Mouse (Mus musculus): ENCODE results near the gene Xrn1. TPM values are rescaled to one million over a fixed set of nuclear protein-coding genes. Genes with fewer than 3 reads are reported as not detected.

The Xrn1 gene
- polyA plus RNA-seq, 1 experiment from 2014 or later, result 14.5 TPM

DNA sequence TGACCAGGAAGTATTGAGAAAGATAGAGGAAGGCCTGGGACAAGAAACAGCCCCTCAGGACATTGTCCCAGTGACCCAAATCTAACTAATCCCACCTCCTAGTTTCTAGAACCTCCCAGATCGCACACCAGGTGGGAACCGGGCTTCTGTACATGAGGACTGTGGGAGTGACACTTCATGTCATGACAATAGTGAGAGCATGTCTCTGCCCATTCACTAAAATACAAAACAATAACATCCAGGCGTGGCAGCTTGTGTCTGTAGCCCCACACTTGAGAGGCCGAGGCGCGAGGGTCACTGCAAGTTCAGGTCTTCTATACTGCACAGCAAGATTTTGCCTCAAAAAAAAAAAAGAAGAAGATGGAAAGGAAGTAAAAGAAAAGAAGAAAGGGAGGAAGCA, 25.3 kb downstream of the Xrn1 start:
- no peak for ATAC-seq

DNA sequence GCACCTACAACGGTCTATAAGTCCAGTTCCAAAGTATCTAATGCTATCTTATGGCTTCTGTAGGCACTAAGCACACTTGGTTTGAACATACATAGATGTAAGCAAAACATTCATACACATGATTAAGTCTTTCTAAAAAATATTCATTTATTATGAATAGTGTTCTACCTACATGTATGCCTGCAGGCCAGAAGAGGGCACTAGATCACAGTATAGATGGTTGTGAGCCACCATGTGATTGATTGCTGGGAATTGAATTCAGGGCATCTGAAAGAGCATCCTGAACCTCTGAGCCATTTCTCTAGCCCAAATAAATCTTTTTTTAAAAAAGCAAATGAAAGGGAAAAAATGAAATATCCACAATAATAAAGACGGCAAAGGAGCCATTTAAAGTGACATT, 37.7 kb downstream of the Xrn1 start:
- no peak overlapping the region for H3K27ac ChIP-seq
- H3K9me3 ChIP-seq, result no peaks in the 10 kb centered on the region
- H3K9ac ChIP-seq, result no peak overlapping the region
- WGBS, result 95% methylated on average over 2 of the region's 2 CpGs
- H3K36me3 ChIP-seq, result peaks cover 13% of the 10 kb centered on the region
- H3K4me3 ChIP-seq (replicated peaks), result no peak overlapping the region
- ATAC-seq, result no peak
- no peaks in the 10 kb centered on the region for H3K27me3 ChIP-seq (replicated peaks)
- no peaks in the 10 kb centered on the region for H3K4me1 ChIP-seq (replicated peaks)
- no peak overlapping the region for H3K4me2 ChIP-seq (replicated peaks)

More for the DNA sequence above, 25.3 kb downstream of the Xrn1 start:
- H3K27ac ChIP-seq, result no peak overlapping the region
- no peak overlapping the region for H3K4me3 ChIP-seq (replicated peaks)
- H3K4me2 ChIP-seq (replicated peaks), result no peak overlapping the region
- 84% methylated on average over 6 of the region's 6 CpGs for WGBS
- no peaks in the 10 kb centered on the region for H3K9me3 ChIP-seq
- H3K4me1 ChIP-seq (replicated peaks), result no peaks in the 10 kb centered on the region
- peaks cover 5% of the 10 kb centered on the region; the same call in 1 of the 2 replicates for H3K36me3 ChIP-seq
- H3K27me3 ChIP-seq (replicated peaks), result no peaks in the 10 kb centered on the region
- no peak overlapping the region for H3K9ac ChIP-seq

DNA sequence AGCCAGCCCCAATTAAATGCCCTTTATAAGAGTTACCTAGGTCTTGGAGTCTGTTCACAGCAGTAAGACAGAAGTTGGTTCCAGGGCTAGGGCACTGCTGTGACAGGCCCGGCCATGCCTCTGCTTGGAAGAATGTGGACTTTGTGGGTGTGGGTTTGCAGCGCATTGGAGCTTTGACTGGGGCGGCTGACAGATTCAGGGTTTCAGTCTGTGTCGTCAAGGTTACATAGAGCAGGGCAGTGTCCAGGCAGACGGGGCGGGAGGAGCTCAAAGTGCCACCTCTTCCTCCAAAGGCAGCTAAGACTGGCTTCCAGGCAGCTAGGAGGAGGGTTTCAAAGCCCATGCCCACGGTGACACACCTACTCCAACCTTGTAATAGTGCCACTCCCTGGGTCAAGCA, 49.9 kb downstream of the Xrn1 start:
- H3K4me3 ChIP-seq (replicated peaks), result no peak overlapping the region
- 88% methylated on average over 7 of the region's 7 CpGs for WGBS
- no peak overlapping the region for H3K27ac ChIP-seq
- H3K9me3 ChIP-seq, result no peaks in the 10 kb centered on the region
- H3K9ac ChIP-seq, result no peak overlapping the region
- H3K36me3 ChIP-seq, result peaks cover 16% of the 10 kb centered on the region
- H3K4me2 ChIP-seq (replicated peaks), result no peak overlapping the region
- no peaks in the 10 kb centered on the region for H3K4me1 ChIP-seq (replicated peaks)
- no peak for ATAC-seq
- no peaks in the 10 kb centered on the region for H3K27me3 ChIP-seq (replicated peaks)

DNA sequence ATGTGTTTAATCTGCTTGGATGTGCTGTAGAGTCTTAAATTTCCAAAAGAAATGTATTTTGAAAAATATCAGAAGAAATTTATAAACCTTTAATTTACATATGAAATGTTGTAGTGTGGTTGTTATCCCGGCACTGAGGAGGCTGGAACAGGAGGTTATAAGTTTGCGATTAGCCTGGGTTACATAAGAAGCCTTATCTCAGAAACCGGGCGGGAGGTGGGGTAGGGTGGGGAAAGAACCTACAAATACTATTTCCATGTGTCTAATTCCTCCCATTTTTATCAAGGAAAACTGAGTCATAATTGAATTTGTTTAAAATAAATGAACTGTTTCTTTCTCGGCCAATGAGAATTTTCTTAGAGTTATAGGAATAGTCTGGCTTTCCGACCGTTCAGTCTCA, 56.1 kb downstream of the Xrn1 start:
- H3K4me3 ChIP-seq (replicated peaks), result no peak overlapping the region
- no peak overlapping the region for H3K4me2 ChIP-seq (replicated peaks)
- no peaks in the 10 kb centered on the region for H3K4me1 ChIP-seq (replicated peaks)
- WGBS, result 91% methylated on average over 7 of the region's 7 CpGs
- no peaks in the 10 kb centered on the region for H3K27me3 ChIP-seq (replicated peaks)
- no peak for ATAC-seq
- H3K36me3 ChIP-seq, result peaks cover 15% of the 10 kb centered on the region
- no peak overlapping the region for H3K27ac ChIP-seq
- H3K9me3 ChIP-seq, result no peaks in the 10 kb centered on the region
- H3K9ac ChIP-seq, result no peak overlapping the region

DNA sequence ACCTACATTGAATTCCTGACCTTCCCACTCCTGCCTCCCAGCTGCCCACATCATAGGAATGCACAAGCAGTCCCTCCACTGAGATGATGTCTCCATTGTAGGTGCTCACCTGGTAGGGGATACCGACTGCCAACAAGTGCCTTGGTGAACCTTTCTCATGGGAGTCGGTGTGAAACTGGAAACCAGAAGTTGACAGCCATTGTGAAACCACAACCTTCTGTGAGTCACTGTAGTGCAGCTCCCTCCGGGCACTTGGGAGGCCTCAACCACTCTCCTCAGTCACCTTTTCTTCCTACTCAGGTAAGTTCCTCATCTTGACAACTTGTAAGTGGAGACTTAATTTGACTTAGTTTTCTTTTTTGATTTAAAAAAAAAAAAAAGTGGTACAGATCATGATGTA, 69.4 kb downstream of the Xrn1 start:
- H3K4me1 ChIP-seq (replicated peaks), result no peaks in the 10 kb centered on the region
- H3K9ac ChIP-seq, result no peak overlapping the region
- no peaks in the 10 kb centered on the region for H3K27me3 ChIP-seq (replicated peaks)
- no peak overlapping the region for H3K27ac ChIP-seq
- H3K36me3 ChIP-seq, result peaks cover 13% of the 10 kb centered on the region
- WGBS, result 96% methylated on average over 3 of the region's 3 CpGs
- no peak overlapping the region for H3K4me2 ChIP-seq (replicated peaks)
- no peaks in the 10 kb centered on the region for H3K9me3 ChIP-seq
- ATAC-seq, result no peak
- H3K4me3 ChIP-seq (replicated peaks), result no peak overlapping the region

DNA sequence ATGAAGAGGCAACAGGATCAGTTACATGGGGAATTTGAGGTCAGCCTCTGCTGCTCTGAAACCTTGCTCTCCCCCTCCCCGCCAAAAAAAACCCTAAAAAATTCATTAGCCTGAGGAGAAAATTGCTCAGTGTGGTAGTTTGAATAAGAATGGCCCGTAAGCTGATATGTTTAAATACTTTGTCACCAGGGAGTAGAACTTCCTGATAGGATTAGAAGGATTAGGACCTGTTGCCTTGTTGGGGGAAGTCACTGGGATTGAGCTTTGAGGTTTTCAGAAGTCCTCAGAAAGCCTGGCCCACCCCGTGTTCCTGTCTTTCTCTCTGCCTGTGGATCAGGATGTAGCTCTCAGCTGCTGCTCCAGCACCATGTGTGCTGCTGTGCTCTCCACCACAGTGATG, 73.4 kb downstream of the Xrn1 start:
- 70% methylated on average over 3 of the region's 3 CpGs for WGBS
- Histone ChIP-seq H3K27ac (no peak overlapping the region), H3K9me3 (no peaks in the 10 kb centered on the region), H3K4me3 (replicated peaks) (no peak overlapping the region), H3K36me3 (peaks cover 29% of the 10 kb centered on the region), H3K4me2 (replicated peaks) (no peak overlapping the region), H3K9ac (no peak overlapping the region), H3K4me1 (replicated peaks) (no peaks in the 10 kb centered on the region), H3K27me3 (replicated peaks) (no peaks in the 10 kb centered on the region)
- no peak for ATAC-seq

DNA sequence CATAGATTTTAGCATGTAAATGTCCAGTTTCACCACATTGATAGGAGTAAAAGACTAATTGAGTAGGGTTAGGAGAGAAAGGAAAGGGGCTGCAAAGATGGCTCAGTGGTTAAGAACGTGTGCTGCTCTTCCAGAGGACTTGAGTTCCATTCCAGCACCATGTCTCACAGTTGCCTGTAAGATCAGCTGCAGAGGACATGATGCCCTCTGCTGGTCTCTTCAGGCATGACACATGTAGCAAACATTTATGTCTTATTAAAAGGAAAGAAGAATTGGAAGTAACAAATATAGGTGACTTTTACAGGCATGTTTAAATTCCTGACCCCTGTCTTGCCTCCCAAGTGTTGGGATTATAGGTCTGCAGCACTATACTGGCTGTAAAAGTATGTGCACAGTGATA, 74.3 kb downstream of the Xrn1 start:
- Histone ChIP-seq H3K4me2 (replicated peaks) (no peak overlapping the region), H3K4me3 (replicated peaks) (no peak overlapping the region), H3K27me3 (replicated peaks) (no peaks in the 10 kb centered on the region), H3K9ac (no peak overlapping the region), H3K27ac (no peak overlapping the region), H3K36me3 (peaks cover 30% of the 10 kb centered on the region), H3K4me1 (replicated peaks) (no peaks in the 10 kb centered on the region), H3K9me3 (no peaks in the 10 kb centered on the region)
- WGBS, result 51% methylated on average over 1 of the region's 1 CpGs
- ATAC-seq, result no peak

DNA sequence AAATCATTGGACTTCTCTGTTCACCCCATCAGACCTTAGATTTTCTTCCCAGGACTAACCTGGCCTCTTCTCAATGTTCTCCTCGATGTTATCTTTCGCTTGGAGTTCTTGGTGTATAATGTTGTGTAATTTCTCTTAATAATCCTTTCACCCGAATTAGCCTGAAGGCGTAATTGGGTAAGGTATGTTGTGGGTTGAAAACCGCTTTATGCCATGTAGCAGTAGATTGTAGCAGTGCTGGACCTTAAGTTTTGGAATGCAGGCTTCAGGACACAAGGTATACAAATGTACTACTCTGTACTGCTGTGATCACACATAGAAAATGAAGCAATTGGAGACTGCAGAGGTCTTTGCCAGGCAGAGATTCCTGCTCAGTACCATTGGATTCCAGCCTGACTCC, 75.3 kb downstream of the Xrn1 start:
- H3K4me3 ChIP-seq (replicated peaks), result no peak overlapping the region
- no peak overlapping the region for H3K4me2 ChIP-seq (replicated peaks)
- peaks cover 31% of the 10 kb centered on the region for H3K36me3 ChIP-seq
- no peaks in the 10 kb centered on the region for H3K9me3 ChIP-seq
- no peaks in the 10 kb centered on the region for H3K4me1 ChIP-seq (replicated peaks)
- H3K27me3 ChIP-seq (replicated peaks), result no peaks in the 10 kb centered on the region
- no peak overlapping the region for H3K27ac ChIP-seq
- ATAC-seq, result no peak
- 96% methylated on average over 5 of the region's 5 CpGs for WGBS
- H3K9ac ChIP-seq, result no peak overlapping the region

DNA sequence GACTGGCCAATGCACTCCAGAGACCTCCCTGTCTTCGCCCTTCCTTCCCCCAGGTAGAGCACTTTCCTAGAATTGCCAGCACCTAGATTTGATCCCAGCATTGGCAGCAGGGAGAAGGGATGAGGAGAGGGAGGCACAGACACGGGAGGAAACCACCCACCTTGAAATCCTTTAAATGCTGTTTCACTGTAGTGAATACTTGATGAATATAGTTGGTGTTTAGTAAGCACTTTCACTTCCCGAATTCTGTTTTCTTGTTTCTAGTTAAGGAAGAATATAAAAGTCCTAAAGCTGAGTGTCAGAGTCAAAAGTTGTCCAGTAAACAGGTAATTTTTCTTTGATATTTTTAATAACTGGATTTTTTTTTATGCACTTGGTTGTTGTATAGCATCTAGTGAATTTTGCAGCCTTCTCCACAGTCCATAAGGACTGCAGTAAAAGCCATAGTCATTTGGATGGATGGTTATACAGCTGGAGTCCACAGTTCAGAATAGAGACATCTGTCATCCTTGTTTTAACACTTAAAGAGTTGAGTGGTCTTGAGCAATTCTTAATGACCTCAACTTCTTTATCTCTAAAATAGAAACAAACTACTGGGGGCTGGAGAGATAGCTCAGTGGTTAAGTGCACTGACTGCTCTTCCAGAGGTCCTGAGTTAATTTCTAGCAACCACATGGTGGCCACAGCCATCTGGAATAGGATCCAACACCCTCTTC, 81.0 kb downstream of the Xrn1 start:
- Histone ChIP-seq H3K4me2 (replicated peaks) (no peak overlapping the region), H3K27me3 (replicated peaks) (no peaks in the 10 kb centered on the region), H3K4me1 (replicated peaks) (no peaks in the 10 kb centered on the region), H3K4me3 (replicated peaks) (no peak overlapping the region), H3K27ac (no peak overlapping the region), H3K9me3 (no peaks in the 10 kb centered on the region), H3K9ac (no peak overlapping the region), H3K36me3 (peaks cover 8% of the 10 kb centered on the region)
- 79% methylated on average over 3 of the region's 3 CpGs for WGBS
- no peak for ATAC-seq

DNA sequence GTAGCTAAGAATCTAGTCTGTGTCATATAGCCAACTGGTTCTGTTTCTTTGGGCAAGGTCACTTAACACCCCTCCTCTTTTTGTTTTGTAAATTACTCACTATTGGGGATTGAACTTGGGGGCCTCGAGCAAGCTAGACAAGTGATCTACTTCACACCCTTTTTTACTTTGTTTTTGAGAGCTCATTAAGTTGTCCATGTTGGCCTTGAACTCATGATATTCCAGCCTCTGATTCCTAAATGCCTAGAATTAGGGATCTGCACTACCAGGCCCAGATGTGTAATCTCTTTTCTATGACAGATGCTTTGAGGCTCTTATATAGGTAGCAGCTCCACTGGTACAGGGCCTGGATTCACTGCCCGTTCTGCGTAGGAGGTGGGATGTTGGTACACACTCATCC, 89.7 kb downstream of the Xrn1 start:
- no peak overlapping the region for H3K4me2 ChIP-seq (replicated peaks)

DNA sequence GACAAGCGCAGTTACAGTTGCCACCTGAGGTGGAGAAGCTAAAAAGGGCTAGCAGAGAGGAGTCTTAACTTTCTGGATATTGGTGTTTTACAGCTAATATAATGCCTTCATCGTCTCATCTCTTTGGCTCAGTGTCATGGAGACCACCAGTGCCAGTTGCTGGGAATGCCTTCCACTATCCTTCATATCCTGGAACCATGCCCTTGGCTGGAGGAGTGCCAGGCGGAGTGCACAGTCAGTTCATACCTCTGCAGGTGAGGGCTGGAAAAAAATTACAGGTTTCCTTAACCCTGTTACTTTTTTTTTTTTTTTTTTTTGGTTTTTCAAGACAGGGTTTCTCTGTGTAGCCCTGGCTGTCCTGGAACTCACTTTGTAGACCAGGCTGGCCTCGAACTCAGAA, 96.9 kb downstream of the Xrn1 start:
- Histone ChIP-seq H3K9ac (no peak overlapping the region), H3K36me3 (peaks cover 18% of the 10 kb centered on the region; the same call in 1 of the 2 replicates), H3K27me3 (replicated peaks) (no peaks in the 10 kb centered on the region), H3K4me3 (replicated peaks) (no peak overlapping the region), H3K27ac (no peak overlapping the region), H3K4me1 (replicated peaks) (no peaks in the 10 kb centered on the region), H3K4me2 (replicated peaks) (no peak overlapping the region), H3K9me3 (no peaks in the 10 kb centered on the region)
- WGBS, result 94% methylated on average over 4 of the region's 4 CpGs
- ATAC-seq, result no peak

More for the DNA sequence above, 89.7 kb downstream of the Xrn1 start:
- Histone ChIP-seq H3K9me3 (no peaks in the 10 kb centered on the region), H3K4me3 (replicated peaks) (no peak overlapping the region), H3K9ac (no peak overlapping the region), H3K27ac (no peak overlapping the region), H3K4me1 (replicated peaks) (no peaks in the 10 kb centered on the region), H3K27me3 (replicated peaks) (no peaks in the 10 kb centered on the region), H3K36me3 (peaks cover 14% of the 10 kb centered on the region)
- no peak for ATAC-seq
- 94% methylated on average over 3 of the region's 3 CpGs for WGBS

DNA sequence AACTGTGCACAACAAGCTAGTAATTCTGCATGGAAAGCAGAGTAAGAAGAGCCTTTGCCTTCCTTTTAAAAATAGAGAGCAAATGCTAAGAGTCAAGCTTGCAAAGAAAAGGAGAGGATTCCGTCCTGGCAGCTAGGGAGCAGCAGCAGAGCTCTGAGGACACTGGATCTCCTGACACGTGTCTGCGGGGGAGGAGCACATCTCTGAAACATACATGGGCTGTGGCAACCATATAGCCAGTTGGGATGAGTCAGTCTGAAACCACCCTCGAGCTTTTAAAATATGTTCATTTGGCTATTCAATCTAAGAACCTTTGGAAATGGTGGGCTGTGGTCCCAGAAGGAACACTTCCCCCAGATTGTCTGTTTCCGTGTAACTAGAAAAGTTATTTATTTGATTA, 100.3 kb downstream of the Xrn1 start:
- Histone ChIP-seq H3K4me1 (replicated peaks) (no peaks in the 10 kb centered on the region), H3K9me3 (no peaks in the 10 kb centered on the region), H3K36me3 (peaks cover 21% of the 10 kb centered on the region; the same call in 1 of the 2 replicates), H3K4me2 (replicated peaks) (no peak overlapping the region), H3K27me3 (replicated peaks) (no peaks in the 10 kb centered on the region), H3K27ac (no peak overlapping the region), H3K9ac (no peak overlapping the region), H3K4me3 (replicated peaks) (no peak overlapping the region)
- 80% methylated on average over 5 of the region's 5 CpGs for WGBS
- no peak for ATAC-seq

DNA sequence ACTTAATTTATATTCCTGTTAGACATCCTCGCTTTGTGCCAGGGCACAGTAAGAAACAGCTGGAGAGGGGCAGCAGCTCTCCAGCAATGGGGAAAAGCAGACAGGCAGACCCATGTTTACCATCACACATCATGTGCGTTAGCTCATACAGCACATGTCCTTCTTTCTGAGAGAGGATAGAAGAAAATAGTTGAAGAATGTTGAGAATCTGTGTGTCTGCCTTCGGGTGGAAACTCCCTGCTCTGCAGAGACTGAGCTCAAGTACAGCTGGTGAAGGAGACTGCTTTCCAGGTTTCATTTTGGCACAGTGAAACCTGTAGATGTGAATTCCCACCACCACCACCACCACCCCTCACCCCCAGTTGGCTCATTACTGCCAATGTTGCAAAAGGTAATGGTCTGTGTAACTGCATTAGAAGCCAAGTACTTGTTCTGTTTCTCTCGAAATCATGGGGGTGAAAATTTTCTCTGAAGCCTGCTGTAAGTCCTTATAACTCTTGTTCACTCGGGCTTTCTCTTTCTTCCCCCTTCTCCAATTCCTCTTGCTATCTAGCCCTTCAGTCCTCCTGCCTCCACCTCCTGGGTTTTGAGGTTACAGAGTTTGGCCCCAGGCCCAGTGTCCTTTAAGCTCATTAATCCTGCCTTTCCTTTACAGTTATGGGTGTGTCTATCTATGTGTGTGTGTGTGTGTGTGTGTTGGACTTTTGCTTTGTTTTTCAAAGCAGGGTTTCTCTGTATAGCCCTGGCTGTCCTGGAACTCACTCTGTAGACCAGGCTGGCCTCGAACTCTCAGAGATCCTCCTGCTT, 102.1 kb downstream of the Xrn1 start:
- WGBS, result 75% methylated on average over 6 of the region's 6 CpGs
- H3K36me3 ChIP-seq, result 0 out of 2 replicates have a peak, but pooled peaks cover 12% of the 10 kb centered on the region
- no peaks in the 10 kb centered on the region for H3K27me3 ChIP-seq (replicated peaks)
- no peak overlapping the region for H3K4me3 ChIP-seq (replicated peaks)
- H3K9me3 ChIP-seq, result no peaks in the 10 kb centered on the region
- H3K4me1 ChIP-seq (replicated peaks), result no peaks in the 10 kb centered on the region
- H3K27ac ChIP-seq, result no peak overlapping the region
- H3K4me2 ChIP-seq (replicated peaks), result no peak overlapping the region
- H3K9ac ChIP-seq, result no peak overlapping the region
- no peak for ATAC-seq
